Mouse (Mus musculus): ENCODE measurements at regions not wholly inside any gene's neighbourhood (a gene's known extent, or its start where the extent isn't known, plus 50 kb on each side); places are given as distances from the start of the nearest gene placed in this dataset.

GRCm38 (mm10) chr3:128287846-128288245 is 391.7 kb upstream of the Fam241a start:
- intact Hi-C loops (cut with DNase I): no loop called here
- TF ChIP-seq CTCF (IDR thresholded peaks at IDR 0.05): no peak
- DNase-seq (ENCODE audit: extremely low spot score in 1 of 2, low spot score in 2 of 2): no peak
- no peak overlapping the region for H3K4me3 ChIP-seq
- no peak overlapping the region for H3K27ac ChIP-seq

- TF ChIP-seq CTCF (IDR thresholded peaks at IDR 0.05): no peak
- DNase-seq (ENCODE audit: extremely low spot score in 1 of 2, low spot score in 2 of 2): no peak
- intact Hi-C loops (cut with DNase I): no loop called here
Measured at GRCm38 (mm10) chr3:128285214-128285613, 389.1 kb upstream of the Fam241a start.

GRCm38 (mm10) chr3:128280626-128281025 is 384.5 kb upstream of the Fam241a start:
- H3K27ac ChIP-seq: no peak overlapping the region
- no peak overlapping the region for H3K4me3 ChIP-seq
- intact Hi-C loops (cut with DNase I): no loop called here
- DNase-seq (ENCODE audit: extremely low spot score in 1 of 2, low spot score in 2 of 2): no peak
- TF ChIP-seq CTCF (IDR thresholded peaks at IDR 0.05): no peak

More at GRCm38 (mm10) chr3:128285214-128285613, 389.1 kb upstream of the Fam241a start:
- Histone ChIP-seq H3K4me3 (no peak overlapping the region), H3K27ac (no peak overlapping the region)

- Histone ChIP-seq H3K27ac (no peak overlapping the region), H3K4me3 (no peak overlapping the region)
- intact Hi-C loops (cut with DNase I): no loop called here
- TF ChIP-seq CTCF (IDR thresholded peaks at IDR 0.05): no peak
- no peak for DNase-seq (ENCODE audit: extremely low spot score in 1 of 2, low spot score in 2 of 2)
Measured at GRCm38 (mm10) chr3:128270576-128270975, 374.5 kb upstream of the Fam241a start.

GRCm38 (mm10) chr3:128261208-128261607 is 365.1 kb upstream of the Fam241a start:
- no peak for TF ChIP-seq CTCF (IDR thresholded peaks at IDR 0.05)
- Histone ChIP-seq H3K4me3 (no peak overlapping the region), H3K27ac (no peak overlapping the region)
- intact Hi-C loops (cut with DNase I): no loop called here
- DNase-seq (ENCODE audit: extremely low spot score in 1 of 2, low spot score in 2 of 2): no peak

- peak; percentile 8 for TF ChIP-seq CTCF (IDR thresholded peaks at IDR 0.05)
- DNase-seq (ENCODE audit: extremely low spot score in 1 of 2, low spot score in 2 of 2): no peak
- intact Hi-C loops (cut with DNase I): no loop called here
- H3K4me3 ChIP-seq: no peak overlapping the region
- H3K27ac ChIP-seq: no peak overlapping the region
Measured at GRCm38 (mm10) chr3:128247816-128248215, 351.7 kb upstream of the Fam241a start.

GRCm38 (mm10) chr3:128239813-128240421 is 343.8 kb upstream of the Fam241a start:
- H3K4me3 ChIP-seq: no peak overlapping the region
- TF ChIP-seq CTCF (IDR thresholded peaks at IDR 0.05): no peak
- intact Hi-C loops (cut with DNase I): no loop called here

GRCm38 (mm10) chr3:128230390-128230789 is 334.3 kb upstream of the Fam241a start:
- DNase-seq (ENCODE audit: extremely low spot score in 1 of 2, low spot score in 2 of 2): no peak
- no peak overlapping the region for H3K27ac ChIP-seq
- no peak for TF ChIP-seq CTCF (IDR thresholded peaks at IDR 0.05)
- H3K4me3 ChIP-seq: no peak overlapping the region
- intact Hi-C loops (cut with DNase I): no loop called here

More at GRCm38 (mm10) chr3:128239813-128240421, 343.8 kb upstream of the Fam241a start:
- DNase-seq (ENCODE audit: extremely low spot score in 1 of 2, low spot score in 2 of 2): no peak
- H3K27ac ChIP-seq: no peak overlapping the region

GRCm38 (mm10) chr3:128226930-128227585 is 330.9 kb upstream of the Fam241a start:
- DNase-seq (ENCODE audit: extremely low spot score in 1 of 2, low spot score in 2 of 2): no peak
- no peak overlapping the region for H3K4me3 ChIP-seq
- no peak overlapping the region for H3K27ac ChIP-seq
- intact Hi-C loops (cut with DNase I): no loop called here
- no peak for TF ChIP-seq CTCF (IDR thresholded peaks at IDR 0.05)

GRCm38 (mm10) chr3:128226503-128226902 is 330.4 kb upstream of the Fam241a start:
- H3K27ac ChIP-seq: no peak overlapping the region
- H3K4me3 ChIP-seq: no peak overlapping the region
- TF ChIP-seq CTCF (IDR thresholded peaks at IDR 0.05): no peak
- intact Hi-C loops (cut with DNase I): no loop called here
- no peak for DNase-seq (ENCODE audit: extremely low spot score in 1 of 2, low spot score in 2 of 2)

- no peak overlapping the region for H3K27ac ChIP-seq
- intact Hi-C loops (cut with DNase I): no loop called here
- no peak overlapping the region for H3K4me3 ChIP-seq
- no peak for TF ChIP-seq CTCF (IDR thresholded peaks at IDR 0.05)
- DNase-seq (ENCODE audit: extremely low spot score in 1 of 2, low spot score in 2 of 2): no peak
Measured at GRCm38 (mm10) chr3:128222344-128222743, 326.2 kb upstream of the Fam241a start.

- no peak for DNase-seq (ENCODE audit: extremely low spot score in 1 of 2, low spot score in 2 of 2)
- H3K27ac ChIP-seq: no peak overlapping the region
- H3K4me3 ChIP-seq: no peak overlapping the region
- intact Hi-C loops (cut with DNase I): no loop called here
- TF ChIP-seq CTCF (IDR thresholded peaks at IDR 0.05): no peak
Measured at GRCm38 (mm10) chr3:128221625-128222024, 325.5 kb upstream of the Fam241a start.
